Mouse (Mus musculus) cerebellum, adult 2 months (tissue): Measurements from ENCODE around the gene Rab3c.

ENCODE experiments used
- CTCF ChIP-seq: fragments of 200-500 bp; IDR thresholded peaks from 2 replicates; pipeline ENCODE4 v1.5.1; 2011; ENCODE audit warnings: low read depth, mild to moderate bottlenecking, control low read depth, low read length, moderate library complexity, borderline replicate concordance; ENCODE audit not compliant: insufficient read depth
- POLR2A ChIP-seq: fragments of 200-500 bp; IDR thresholded peaks from 2 replicates; pipeline ENCODE4 v1.6.1; 2011; ENCODE audit warnings: low read length, control low read depth, borderline replicate concordance; ENCODE audit not compliant: insufficient read depth

DNA sequence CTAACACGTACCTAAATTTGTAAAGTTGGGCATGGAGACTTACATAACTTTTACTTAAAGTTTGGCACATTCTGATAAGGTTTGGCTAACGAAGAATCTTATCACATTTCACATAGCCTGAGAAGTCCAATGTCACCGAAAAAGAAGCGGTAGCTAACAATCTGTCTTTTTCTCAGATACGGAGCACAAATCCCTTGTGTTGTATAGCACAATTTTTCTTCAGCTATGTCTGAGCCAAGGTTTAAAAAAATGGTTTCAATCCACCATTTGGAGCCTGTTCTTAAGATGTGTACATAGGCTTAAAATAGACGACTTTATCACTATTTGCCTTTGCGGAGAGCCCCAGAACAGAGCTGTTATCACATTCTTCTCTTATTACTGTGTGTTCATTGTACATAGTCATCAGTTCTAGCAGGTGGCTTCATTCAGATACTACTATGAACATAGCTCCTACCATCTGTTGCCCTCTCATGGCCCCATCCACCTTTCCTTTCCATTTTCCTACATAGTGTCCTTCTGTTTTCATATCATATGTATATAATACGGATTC lies 69.2 kb downstream of the Rab3c start:
- TF ChIP-seq POLR2A = no peak
- no peak for TF ChIP-seq CTCF
